Mouse (Mus musculus) C2C12 (cell line): ENCODE data around the gene Fbxl14. TPM values are rescaled to one million over a fixed set of nuclear protein-coding genes. Genes with fewer than 3 reads are reported as not detected.
A peak's percentile ranks its signal among the peaks of the same experiment; 100 is the strongest.

ENCODE experiments used
- H3K27me3 ChIP-seq: one replicate; pipeline ENCODE4 v1.6.1; 2011; ENCODE audit not compliant: control insufficient read depth, insufficient read depth, insufficient read length
- H3K36me3 ChIP-seq: one replicate; pipeline ENCODE4 v1.6.1; 2011; ENCODE audit not compliant: control insufficient read depth, insufficient read depth
- H3K4me3 ChIP-seq: one replicate; pipeline ENCODE4 v1.5.1; 2011; ENCODE audit warnings: mild to moderate bottlenecking, control low read depth; ENCODE audit not compliant: poor library complexity, insufficient read depth, severe bottlenecking
- H3K79me2 ChIP-seq: one replicate; pipeline ENCODE4 v1.6.1; 2011; ENCODE audit not compliant: control insufficient read depth, insufficient read depth
- H3K79me3 ChIP-seq: one replicate; pipeline ENCODE4 v1.6.1; 2011; ENCODE audit warnings: low read depth, control low read depth
- H3ac ChIP-seq: one replicate; pipeline ENCODE3; 2011; ENCODE audit warnings: low read depth; ENCODE audit not compliant: control insufficient read depth, insufficient read length
- CEBPB ChIP-seq: IDR thresholded peaks from one replicate; pipeline ENCODE4 v1.6.1; 2011; ENCODE audit warnings: low read depth, mild to moderate bottlenecking, control low read depth, moderate library complexity
- CTCF ChIP-seq: IDR thresholded peaks from one replicate; pipeline ENCODE4 v1.5.1; 2011; ENCODE audit not compliant: control insufficient read depth, insufficient read depth, insufficient read length
- FOSL1 ChIP-seq: IDR thresholded peaks from one replicate; pipeline ENCODE4 v1.8.0; 2011; ENCODE audit warnings: mild to moderate bottlenecking, low read length; ENCODE audit not compliant: poor library complexity, insufficient read depth, severe bottlenecking
- MAX ChIP-seq: IDR thresholded peaks from one replicate; pipeline ENCODE4 v1.6.1; 2011; ENCODE audit warnings: mild to moderate bottlenecking, control low read depth
- MYOD1 ChIP-seq: IDR thresholded peaks from one replicate; pipeline ENCODE4 v1.6.1; 2011; ENCODE audit warnings: low read depth; ENCODE audit not compliant: control insufficient read depth, insufficient read length
- MYOG ChIP-seq: IDR thresholded peaks from one replicate; pipeline ENCODE4 v1.6.1; 2011; ENCODE audit not compliant: control insufficient read depth, insufficient read length; ENCODE audit errors: extremely low read depth
- USF1 ChIP-seq: IDR thresholded peaks from one replicate; pipeline ENCODE4 v1.6.1; 2011; ENCODE audit warnings: low read depth, mild to moderate bottlenecking, control low read depth, moderate library complexity
- polyA plus RNA-seq: library from polyadenylated mRNA; unstranded; fragments of >200 nt; fragmentation: generic; extraction: Trizol; gene quantifications from one replicate; pipeline ENCODE4 v1.2.1, GENCODE M21; 2012; ENCODE audit warnings: missing spikeins

Gene Fbxl14
- polyA plus RNA-seq, 1 experiment = 22.7 TPM

DNA sequence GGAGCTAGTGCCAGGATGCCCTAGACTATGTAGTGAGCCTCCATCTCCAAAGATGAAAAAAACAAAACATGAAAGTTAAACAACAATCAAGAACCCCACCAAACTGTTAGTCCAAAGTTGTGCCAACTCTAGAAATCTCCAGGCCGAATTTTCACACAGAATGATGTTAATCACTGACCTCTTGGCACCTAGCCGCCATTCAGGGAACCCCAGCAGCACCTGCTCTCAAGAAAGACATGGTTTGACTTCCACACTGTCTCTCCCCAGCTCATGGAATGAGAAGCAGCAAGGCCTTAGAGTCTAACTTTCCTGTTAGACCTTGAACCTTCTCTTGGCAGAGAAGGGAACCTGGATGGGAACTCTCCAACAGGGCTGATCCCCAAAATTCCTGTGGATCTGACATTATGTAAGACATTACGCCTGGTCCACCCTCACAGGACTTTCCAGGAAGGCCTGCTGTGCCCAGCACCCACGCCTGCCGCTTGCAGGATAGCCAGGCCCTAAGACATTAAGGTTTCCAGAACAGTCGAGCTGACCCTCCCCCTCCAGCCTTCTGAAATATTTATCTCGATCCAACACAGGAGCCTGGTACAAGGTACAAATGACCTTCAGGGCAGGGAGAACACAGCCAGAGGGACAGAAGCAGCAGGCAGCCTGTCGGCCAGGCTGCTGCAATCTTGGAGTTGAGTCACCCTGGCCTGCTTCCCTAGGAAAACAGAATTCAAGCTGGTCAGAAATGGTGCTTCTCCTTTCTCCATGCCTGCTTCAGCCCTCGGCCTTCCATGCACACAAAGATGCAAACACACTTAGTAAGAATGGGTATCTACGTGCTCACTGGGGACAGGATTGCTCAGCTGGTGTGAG is 12.3 kb upstream of the Fbxl14 start:
- H3ac ChIP-seq = no peak overlapping the region
- no peaks in the 10 kb centered on the region for H3K27me3 ChIP-seq
- no peaks in the 10 kb centered on the region for H3K36me3 ChIP-seq
- no peak overlapping the region for H3K4me3 ChIP-seq
- TF ChIP-seq USF1 (no peak), CEBPB (no peak), MAX (no peak), MYOG (no peak), CTCF (no peak), FOSL1 (no peak), MYOD1 (no peak)
- H3K79me3 ChIP-seq = no peaks in the 10 kb centered on the region
- H3K79me2 ChIP-seq = no peaks in the 10 kb centered on the region

DNA sequence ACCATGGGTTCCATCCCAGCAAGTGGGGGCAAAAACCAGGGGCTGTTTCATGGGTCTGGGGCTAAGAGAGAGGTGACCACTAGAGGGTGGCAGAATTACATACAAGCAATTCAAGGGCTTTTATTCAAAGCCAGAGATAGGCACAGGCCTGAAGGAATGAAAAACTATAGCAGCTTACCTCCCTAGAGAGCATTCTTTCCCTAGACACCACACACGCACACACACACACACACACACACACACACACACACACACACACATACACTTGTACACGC is 11.7 kb upstream of the Fbxl14 start:
- H3K79me3 ChIP-seq = no peaks in the 10 kb centered on the region
- no peaks in the 10 kb centered on the region for H3K36me3 ChIP-seq
- H3K79me2 ChIP-seq = no peaks in the 10 kb centered on the region
- TF ChIP-seq CEBPB (no peak), USF1 (no peak), MYOG (no peak), MAX (no peak), CTCF (no peak), FOSL1 (no peak), MYOD1 (no peak)
- H3K27me3 ChIP-seq = no peaks in the 10 kb centered on the region
- H3K4me3 ChIP-seq = no peak overlapping the region
- no peak overlapping the region for H3ac ChIP-seq

GRCm38 (mm10) chr6:119470777-119471176 is 8.7 kb upstream of the Fbxl14 start:
- Histone ChIP-seq H3K27me3 (no peaks in the 10 kb centered on the region), H3K36me3 (no peaks in the 10 kb centered on the region), H3ac (no peak overlapping the region), H3K4me3 (no peak overlapping the region), H3K79me2 (no peaks in the 10 kb centered on the region), H3K79me3 (no peaks in the 10 kb centered on the region)
- TF ChIP-seq MYOD1 (no peak), CTCF (no peak), USF1 (no peak), FOSL1 (no peak), MAX (no peak), CEBPB (no peak), MYOG (no peak)

DNA sequence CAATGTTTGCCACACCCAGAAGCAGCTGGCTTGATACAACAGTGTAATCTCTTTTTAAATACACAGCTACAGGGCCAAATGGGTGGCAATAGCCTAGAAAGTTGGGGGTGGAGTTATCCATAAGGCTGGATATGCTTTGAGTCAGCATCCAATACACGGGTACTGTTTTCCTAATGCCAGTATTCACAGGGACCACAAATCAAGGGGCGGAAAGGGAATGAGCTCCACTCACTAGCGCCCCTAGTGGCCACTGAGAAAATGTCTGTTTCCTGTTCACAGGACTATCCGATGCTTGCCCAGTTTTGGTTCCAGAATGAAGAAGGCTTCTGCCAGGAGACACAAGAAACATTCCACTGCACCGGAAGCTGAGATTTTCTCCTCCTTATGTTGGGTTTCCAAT is 7.3 kb upstream of the Fbxl14 start:
- Histone ChIP-seq H3K27me3 (no peaks in the 10 kb centered on the region), H3K79me3 (no peaks in the 10 kb centered on the region), H3K79me2 (no peaks in the 10 kb centered on the region), H3ac (no peak overlapping the region), H3K4me3 (no peak overlapping the region), H3K36me3 (no peaks in the 10 kb centered on the region)
- TF ChIP-seq MAX (no peak), MYOG (no peak), CTCF (peak; percentile 52)

GRCm38 (mm10) chr6:119472705-119473104 is 6.8 kb upstream of the Fbxl14 start:
- Histone ChIP-seq H3K4me3 (no peak overlapping the region), H3K79me3 (no peaks in the 10 kb centered on the region), H3K36me3 (no peaks in the 10 kb centered on the region), H3K79me2 (no peaks in the 10 kb centered on the region), H3ac (no peak overlapping the region), H3K27me3 (no peaks in the 10 kb centered on the region)
- TF ChIP-seq MYOG = no peak
- no peak for TF ChIP-seq FOSL1
- TF ChIP-seq MAX = no peak
- TF ChIP-seq CTCF = no peak
- TF ChIP-seq USF1 = peak; percentile 58

DNA sequence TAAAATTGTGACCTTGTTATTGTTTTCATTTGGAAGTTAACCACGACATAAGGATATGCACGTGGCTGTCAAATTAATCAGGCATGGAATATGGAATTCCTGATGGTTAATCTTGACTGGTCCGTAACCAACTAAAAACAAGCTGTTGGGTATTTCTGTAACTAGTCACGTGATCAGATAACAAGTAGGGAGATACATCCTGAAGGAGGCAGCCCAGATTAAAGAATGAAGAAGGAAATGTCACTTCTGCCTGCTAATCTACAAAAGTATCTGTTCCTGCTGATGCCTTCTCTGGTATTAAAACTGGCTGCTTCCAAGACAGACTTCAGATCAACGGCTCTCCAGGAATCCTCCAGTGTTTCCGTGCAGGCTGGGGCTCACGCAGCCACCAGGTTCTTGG is 6.0 kb upstream of the Fbxl14 start:
- no peaks in the 10 kb centered on the region for H3K79me3 ChIP-seq
- H3K36me3 ChIP-seq = no peaks in the 10 kb centered on the region
- H3ac ChIP-seq = no peak overlapping the region
- H3K79me2 ChIP-seq = no peaks in the 10 kb centered on the region
- no peaks in the 10 kb centered on the region for H3K27me3 ChIP-seq
- H3K4me3 ChIP-seq = no peak overlapping the region
- TF ChIP-seq USF1 (peak; percentile 53), MYOD1 (no peak)

- Histone ChIP-seq H3K36me3 (no peaks in the 10 kb centered on the region), H3K4me3 (no peak overlapping the region), H3K79me2 (no peaks in the 10 kb centered on the region), H3K79me3 (no peaks in the 10 kb centered on the region), H3K27me3 (no peaks in the 10 kb centered on the region), H3ac (no peak overlapping the region)
- TF ChIP-seq USF1 (no peak), FOSL1 (no peak), CTCF (no peak), MAX (no peak), MYOD1 (no peak), CEBPB (no peak), MYOG (no peak)
Measured at GRCm38 (mm10) chr6:119473992-119474391, 5.5 kb upstream of the Fbxl14 start.
